Mouse (Mus musculus) midbrain, postnatal 0 days (tissue): ENCODE data around the gene Rsph1. TPM values are rescaled to one million over a fixed set of nuclear protein-coding genes. Genes with fewer than 3 reads are reported as not detected.

Experiments
- ATAC-seq: fragments of 200-750 bp; cut with Nextera tagmentation; 2 replicates; pipeline ENCODE4 v1.8.0; 2017; ENCODE audit warnings: moderate number of reproducible peaks, mild to moderate bottlenecking, moderate TSS enrichment, moderate library complexity; ENCODE audit not compliant: low FRiP score
- DNase-seq: peaks from one replicate; pipeline ENCODE4 v3.0.0-alpha.2; 2015; ENCODE audit warnings: low spot score
- H3K27ac ChIP-seq: fragments of 300-500 bp; sonication (generic); 2 replicates; pipeline ENCODE4 v1.5.1; 2014; ENCODE audit warnings: low read depth, mild to moderate bottlenecking, low read length, mixed read lengths
- H3K27me3 ChIP-seq: fragments of 300-500 bp; sonication (generic); 2 replicates; pipeline ENCODE4 v1.6.1; 2014; ENCODE audit warnings: low read length, control low read depth, mixed read lengths; ENCODE audit not compliant: insufficient read depth
- H3K36me3 ChIP-seq: fragments of 300-500 bp; sonication (generic); 2 replicates; pipeline ENCODE4 v1.6.1; 2014; ENCODE audit warnings: low read length, control low read depth, mixed read lengths; ENCODE audit not compliant: insufficient read depth
- H3K4me1 ChIP-seq: fragments of 300-500 bp; sonication (generic); 2 replicates; pipeline ENCODE4 v1.6.1; 2014; ENCODE audit warnings: mild to moderate bottlenecking, control low read depth, antibody characterized with exemption, low read length, mixed read lengths; ENCODE audit not compliant: insufficient read depth
- H3K4me2 ChIP-seq: fragments of 300-500 bp; sonication (generic); 2 replicates; pipeline ENCODE4 v1.6.1; 2014; ENCODE audit warnings: low read depth, mild to moderate bottlenecking, low read length, mixed read lengths; ENCODE audit not compliant: poor library complexity, severe bottlenecking
- H3K4me3 ChIP-seq: fragments of 300-500 bp; sonication (generic); 2 replicates; pipeline ENCODE4 v1.5.1; 2014; ENCODE audit warnings: low read depth, mild to moderate bottlenecking, low read length, moderate library complexity
- H3K9ac ChIP-seq: fragments of 300-500 bp; sonication (generic); replicated peaks from 2 replicates; pipeline ENCODE4 v1.6.1; 2014; ENCODE audit warnings: mild to moderate bottlenecking, low read length, moderate library complexity, mixed read lengths; ENCODE audit not compliant: poor library complexity, severe bottlenecking
- H3K9me3 ChIP-seq: fragments of 300-500 bp; sonication (generic); 2 replicates; pipeline ENCODE4 v1.6.1; 2016; ENCODE audit warnings: low read length, control low read depth
- CTCF ChIP-seq: IDR thresholded peaks from 2 replicates; pipeline ENCODE4 v1.5.1; 2016; ENCODE audit warnings: antibody characterized with exemption, mild to moderate bottlenecking
- WGBS: fragments of 180-500 bp; shearing (Covaris S2); extraction: QIAGEN DNeasy Blood & Tissue Kit; methylation state at CpG from one replicate; pipeline ENCODE4 v1.1.7; 2014; 5-methylcytosine and 5-hydroxymethylcytosine counted together
- polyA plus RNA-seq: library from polyadenylated mRNA; unstranded; fragments of >200 nt; fragmentation: Nextera tagmentation; extraction: Ambion mirVana; gene quantifications from 2 replicates; pipeline ENCODE4 v1.2.1, GENCODE M21; 2015
- total RNA-seq: library from RNA; depleted of rRNA; stranded (reverse); fragments of >200 nt; gene quantifications from 2 replicates; pipeline ENCODE4 v1.2.3, GENCODE M21; 2014

Rsph1 gene
- total and polyA plus RNA-seq, 2 experiments from 2014 or later: 2.8 to 8.5 TPM

- Histone ChIP-seq H3K4me1 (no peaks in the 10 kb centered on the region), H3K27me3 (no peaks in the 10 kb centered on the region)
These were observed 45.3 kb upstream of the Rsph1 start for GRCm38 (mm10) chr17:31322446-31322845.

GRCm38 (mm10) chr17:31321425-31321824 is 44.2 kb upstream of the Rsph1 start:
- ATAC-seq (no peak), DNase-seq (no peak)
- no peaks in the 10 kb centered on the region for H3K27me3 ChIP-seq
- H3K27ac ChIP-seq: no peak overlapping the region
- H3K9me3 ChIP-seq: no peaks in the 10 kb centered on the region
- H3K4me2 ChIP-seq: no peak overlapping the region
- no peaks in the 10 kb centered on the region for H3K4me1 ChIP-seq
- no peak overlapping the region for H3K9ac ChIP-seq
- no peak for TF ChIP-seq CTCF
- no peak overlapping the region for H3K4me3 ChIP-seq
- WGBS: 74% methylated on average over 12 of the region's 12 CpGs
- peaks cover 7% of the 10 kb centered on the region; the same call in 1 of the 2 replicates for H3K36me3 ChIP-seq

More at GRCm38 (mm10) chr17:31322446-31322845, 45.3 kb upstream of the Rsph1 start:
- 93% methylated on average over 4 of the region's 4 CpGs for WGBS
- no peak overlapping the region for H3K4me3 ChIP-seq
- H3K27ac ChIP-seq: no peak overlapping the region
- DNase-seq (no peak), ATAC-seq (no peak)
- H3K36me3 ChIP-seq: no peaks in the 10 kb centered on the region
- H3K9ac ChIP-seq: no peak overlapping the region
- no peak overlapping the region for H3K4me2 ChIP-seq
- no peaks in the 10 kb centered on the region for H3K9me3 ChIP-seq
- no peak for TF ChIP-seq CTCF

GRCm38 (mm10) chr17:31318906-31319767 is 42.0 kb upstream of the Rsph1 start:
- Histone ChIP-seq H3K36me3 (peaks cover 15% of the 10 kb centered on the region), H3K4me2 (no peak overlapping the region), H3K4me1 (no peaks in the 10 kb centered on the region), H3K9me3 (no peaks in the 10 kb centered on the region), H3K4me3 (no peak overlapping the region), H3K27ac (no peak overlapping the region), H3K9ac (no peak overlapping the region), H3K27me3 (no peaks in the 10 kb centered on the region)
- DNase-seq: no peak
- no peak for TF ChIP-seq CTCF
- 94% methylated on average over 19 of the region's 19 CpGs for WGBS
- ATAC-seq: no peak

- Histone ChIP-seq H3K36me3 (peaks cover 17% of the 10 kb centered on the region), H3K4me1 (no peaks in the 10 kb centered on the region), H3K4me3 (no peak overlapping the region), H3K9ac (no peak overlapping the region), H3K27ac (no peak overlapping the region), H3K4me2 (no peak overlapping the region), H3K9me3 (no peaks in the 10 kb centered on the region), H3K27me3 (no peaks in the 10 kb centered on the region)
- DNase-seq (no peak), ATAC-seq (no peak)
- peak; percentile 50; the same call in 1 of the 2 replicates for TF ChIP-seq CTCF
- WGBS: 49% methylated on average over 22 of the region's 22 CpGs
These were observed 40.5 kb upstream of the Rsph1 start for GRCm38 (mm10) chr17:31317521-31318272.

- TF ChIP-seq CTCF: no peak
- WGBS: 98% methylated on average over 3 of the region's 3 CpGs
These were observed 39.8 kb upstream of the Rsph1 start for GRCm38 (mm10) chr17:31316998-31317397.

GRCm38 (mm10) chr17:31315993-31316392 is 38.8 kb upstream of the Rsph1 start:
- no peak overlapping the region for H3K4me2 ChIP-seq
- no peak for TF ChIP-seq CTCF
- DNase-seq: no peak
- H3K9me3 ChIP-seq: no peaks in the 10 kb centered on the region
- no peak overlapping the region for H3K27ac ChIP-seq
- no peak for ATAC-seq
- H3K9ac ChIP-seq: no peak overlapping the region
- no peaks in the 10 kb centered on the region for H3K27me3 ChIP-seq
- H3K4me1 ChIP-seq: no peaks in the 10 kb centered on the region
- 78% methylated on average over 6 of the region's 6 CpGs for WGBS
- H3K36me3 ChIP-seq: peaks cover 17% of the 10 kb centered on the region
- H3K4me3 ChIP-seq: no peak overlapping the region

More at GRCm38 (mm10) chr17:31316998-31317397, 39.8 kb upstream of the Rsph1 start:
- no peak overlapping the region for H3K27ac ChIP-seq
- DNase-seq: no peak
- no peak overlapping the region for H3K4me2 ChIP-seq
- no peak overlapping the region for H3K4me3 ChIP-seq
- no peak for ATAC-seq
- no peaks in the 10 kb centered on the region for H3K4me1 ChIP-seq
- H3K9me3 ChIP-seq: no peaks in the 10 kb centered on the region
- peaks cover 17% of the 10 kb centered on the region for H3K36me3 ChIP-seq
- no peaks in the 10 kb centered on the region for H3K27me3 ChIP-seq
- H3K9ac ChIP-seq: no peak overlapping the region
